Mouse (Mus musculus): ENCODE measurements around the gene Plbd2. TPM values are rescaled to one million over a fixed set of nuclear protein-coding genes. Genes with fewer than 3 reads are reported as not detected.
A peak's percentile ranks its signal among the peaks of the same experiment; 100 is the strongest.

Gene Plbd2
- 10 to 100 TPM; 56.9 to 58.9 TPM for total RNA-seq (2021)

- peak; percentile 80 to 82 for DNase-seq (ENCODE audit: low spot score in 2 of 2)
Measured at GRCm38 (mm10) chr5:120503144-120503795, at the start of gene Plbd2. Plbd2 (minus strand) TSS chr5:120503625.

GRCm38 (mm10) chr5:120550673-120551072 lies 47.2 kb upstream of the Plbd2 start:
- intact Hi-C loops (cut with DNase I), result no loop called here
- DNase-seq (ENCODE audit: low spot score in 2 of 2), result peak in 1 of 2 experiments; percentile 73

More at GRCm38 (mm10) chr5:120503144-120503795, at the start of gene Plbd2:
- intact Hi-C loops (cut with DNase I), result loop anchor here (5.0 to 10.0 kb wide), 2 partner anchors 84 to 172 kb away; partner anchors contain the start of genes Iqcd and Tpcn1

GRCm38 (mm10) chr5:120550137-120550536 lies 46.7 kb upstream of the Plbd2 start:
- intact Hi-C loops (cut with DNase I), result no loop called here

GRCm38 (mm10) chr5:120548236-120548850 lies 44.9 kb upstream of the Plbd2 start:
- DNase-seq (ENCODE audit: low spot score in 2 of 2), result no peak

More at GRCm38 (mm10) chr5:120550137-120550536, 46.7 kb upstream of the Plbd2 start:
- no peak for DNase-seq (ENCODE audit: low spot score in 2 of 2)

GRCm38 (mm10) chr5:120536632-120537031 lies 33.2 kb upstream of the Plbd2 start:
- DNase-seq (ENCODE audit: low spot score in 2 of 2), result no peak
- intact Hi-C loops (cut with DNase I), result no loop called here

More at GRCm38 (mm10) chr5:120548236-120548850, 44.9 kb upstream of the Plbd2 start:
- intact Hi-C loops (cut with DNase I), result no loop called here

DNA sequence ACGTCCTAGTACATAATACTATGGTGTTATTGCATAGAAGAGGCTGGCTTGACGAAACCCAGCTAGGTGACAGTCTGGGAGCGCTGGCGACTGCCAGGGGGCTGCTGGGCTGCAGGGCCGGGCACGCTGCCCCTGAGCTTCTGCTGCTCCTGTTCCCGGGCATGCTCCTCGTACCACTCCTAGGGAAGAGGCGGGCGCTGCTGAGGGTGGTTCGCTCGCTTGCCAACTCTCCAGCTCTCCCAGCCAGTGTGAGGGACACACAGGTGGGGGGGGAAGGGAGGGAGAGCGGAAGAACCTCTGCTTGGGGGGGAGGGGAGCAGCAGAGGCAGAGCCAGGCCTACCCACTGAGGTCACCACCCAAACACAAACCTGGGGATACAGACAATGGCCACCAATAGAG lies 32.6 kb upstream of the Plbd2 start:
- intact Hi-C loops (cut with DNase I), result no loop called here
- peak in 1 of 2 experiments; percentile 71 for DNase-seq (ENCODE audit: low spot score in 2 of 2)

GRCm38 (mm10) chr5:120534686-120535075 lies 31.3 kb upstream of the Plbd2 start:
- intact Hi-C loops (cut with DNase I), result no loop called here

DNA sequence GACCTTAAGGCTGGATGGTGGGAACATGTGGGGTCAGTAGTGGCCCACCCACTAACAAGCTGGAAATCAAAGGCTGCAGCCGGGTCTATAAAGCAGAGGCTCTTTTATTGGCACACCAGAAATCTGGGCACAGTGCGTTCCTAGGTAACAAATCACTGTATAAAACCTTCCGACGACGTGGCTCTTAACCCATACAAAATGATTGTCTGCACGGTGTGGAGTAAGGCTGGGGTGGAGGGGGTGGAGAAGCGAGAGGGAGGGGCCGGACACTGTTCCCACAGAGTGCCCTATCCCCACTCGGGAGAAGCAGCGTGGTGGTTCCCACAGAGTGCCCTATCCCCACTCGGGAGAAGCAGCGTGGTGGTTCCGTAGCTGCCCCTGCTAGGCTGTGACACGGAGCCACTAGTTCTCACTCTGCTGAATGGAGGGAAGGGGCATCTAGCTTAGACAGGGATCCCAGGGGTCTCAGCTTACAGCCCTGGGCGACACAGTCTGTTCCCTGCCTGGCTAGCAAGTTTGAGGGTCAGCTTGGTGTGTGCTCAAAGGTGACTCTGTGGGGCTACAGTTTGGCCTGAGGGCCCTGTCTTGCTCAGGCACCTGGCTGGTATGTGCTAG lies 30.8 kb upstream of the Plbd2 start:
- intact Hi-C loops (cut with DNase I), result no loop called here
- no peak for DNase-seq (ENCODE audit: low spot score in 2 of 2)

More at GRCm38 (mm10) chr5:120534686-120535075, 31.3 kb upstream of the Plbd2 start:
- no peak for DNase-seq (ENCODE audit: low spot score in 2 of 2)

GRCm38 (mm10) chr5:120531631-120532030 lies 28.2 kb upstream of the Plbd2 start:
- intact Hi-C loops (cut with DNase I), result no loop called here
- no peak for DNase-seq (ENCODE audit: low spot score in 2 of 2)

DNA sequence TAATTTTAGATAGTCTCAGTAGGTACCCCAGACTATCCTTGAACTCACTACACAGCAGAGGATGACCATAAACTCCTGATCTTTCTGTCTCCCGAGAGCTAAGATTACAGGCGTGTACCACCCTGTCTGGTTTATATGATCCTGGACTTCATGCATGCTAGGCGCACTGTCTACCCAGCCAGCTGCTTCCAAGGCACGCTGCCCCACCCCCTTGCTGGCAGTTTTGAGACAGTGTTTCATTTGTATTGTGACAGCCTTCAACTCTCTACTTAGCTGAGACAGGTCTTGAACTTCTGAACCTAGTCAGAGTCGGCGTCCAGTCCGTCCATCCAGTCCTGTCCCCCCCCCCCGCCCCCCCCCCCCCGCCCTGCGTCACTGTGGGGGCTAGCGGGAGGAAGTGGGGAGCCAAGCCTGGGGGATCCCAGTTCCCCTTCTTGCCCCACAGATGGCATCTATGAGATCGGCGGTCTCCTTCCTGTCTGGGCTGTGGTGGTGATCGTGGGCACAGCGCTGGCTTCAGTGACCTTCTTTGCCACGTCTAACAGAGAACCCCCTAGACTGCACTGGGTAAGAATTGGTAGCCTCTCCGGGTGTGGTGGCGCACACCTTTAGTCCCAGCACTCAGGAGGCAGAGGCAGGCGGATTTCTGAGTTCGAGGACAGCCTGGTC lies 24.0 kb upstream of the Plbd2 start:
- intact Hi-C loops (cut with DNase I), result no loop called here
- no peak for DNase-seq (ENCODE audit: low spot score in 2 of 2)

DNA sequence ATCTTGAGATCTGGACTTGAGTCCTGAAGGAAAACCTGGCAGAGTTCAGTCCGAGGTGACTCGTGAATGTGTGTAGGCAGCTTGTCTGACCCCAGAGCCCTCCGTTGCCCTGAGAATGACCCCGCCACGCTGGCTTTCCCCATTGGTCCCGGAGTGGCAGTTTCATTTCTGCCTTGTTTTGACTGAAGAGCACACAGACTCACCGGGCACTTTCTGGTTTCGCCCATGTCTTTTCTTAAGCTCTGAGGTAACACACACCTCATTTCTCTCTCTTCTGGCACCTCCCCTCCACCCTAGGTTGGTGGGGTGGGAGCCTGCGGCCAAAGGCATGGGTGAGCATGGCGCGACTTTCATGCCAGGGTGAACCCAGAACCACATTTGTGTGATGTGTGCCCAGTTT lies 22.9 kb upstream of the Plbd2 start:
- DNase-seq (ENCODE audit: low spot score in 2 of 2), result no peak
- intact Hi-C loops (cut with DNase I), result no loop called here

DNA sequence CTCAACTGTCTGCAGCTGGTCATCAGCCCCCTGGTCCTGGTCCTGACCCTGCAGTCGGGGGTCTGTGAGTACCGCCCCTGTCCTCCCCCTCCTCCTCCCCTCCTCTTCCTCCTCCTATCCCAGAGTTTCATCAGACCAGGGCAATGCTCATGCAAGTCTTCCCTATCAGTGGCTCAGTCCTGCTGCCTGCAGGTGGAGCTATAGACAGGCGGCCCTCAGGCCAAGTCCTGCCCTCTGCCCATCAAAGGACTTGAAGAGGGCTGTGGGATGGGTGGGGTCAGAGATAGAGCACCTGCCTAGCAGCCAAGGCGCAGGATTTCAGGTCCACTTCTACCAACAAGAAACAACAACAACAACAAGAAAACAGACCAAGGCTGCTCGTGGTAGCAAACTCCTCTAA lies 22.3 kb upstream of the Plbd2 start:
- DNase-seq (ENCODE audit: low spot score in 2 of 2), result no peak
- intact Hi-C loops (cut with DNase I), result no loop called here

- intact Hi-C loops (cut with DNase I), result no loop called here
- no peak for DNase-seq (ENCODE audit: low spot score in 2 of 2)
Measured at GRCm38 (mm10) chr5:120524736-120525135, 21.3 kb upstream of the Plbd2 start.

GRCm38 (mm10) chr5:120522649-120523048 lies 19.2 kb upstream of the Plbd2 start:
- intact Hi-C loops (cut with DNase I), result no loop called here
- DNase-seq (ENCODE audit: low spot score in 2 of 2), result no peak

DNA sequence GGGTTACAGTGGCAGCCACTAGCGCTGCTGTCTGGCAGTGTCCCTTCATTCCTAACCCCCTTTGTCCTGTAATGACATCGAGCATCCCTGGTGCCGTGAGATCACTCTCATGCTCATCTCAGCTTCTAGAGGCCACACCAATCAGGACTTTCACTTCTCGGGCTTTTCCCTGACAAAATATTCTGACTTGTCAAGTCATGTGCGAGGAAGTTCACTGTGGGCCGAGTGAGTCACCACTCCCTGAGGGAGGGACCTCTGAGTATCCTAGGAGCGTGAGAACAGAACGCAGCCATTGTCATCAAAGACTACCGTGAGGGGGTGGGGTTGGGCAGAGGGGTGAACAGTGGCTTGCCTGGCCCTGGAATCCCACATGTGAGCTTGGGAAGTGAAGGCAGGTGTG lies 14.1 kb upstream of the Plbd2 start:
- intact Hi-C loops (cut with DNase I), result no loop called here
- no peak for DNase-seq (ENCODE audit: low spot score in 2 of 2)

GRCm38 (mm10) chr5:120516221-120516984 lies 13.0 kb upstream of the Plbd2 start:
- DNase-seq (ENCODE audit: low spot score in 2 of 2), result no peak
- intact Hi-C loops (cut with DNase I), result no loop called here

DNA sequence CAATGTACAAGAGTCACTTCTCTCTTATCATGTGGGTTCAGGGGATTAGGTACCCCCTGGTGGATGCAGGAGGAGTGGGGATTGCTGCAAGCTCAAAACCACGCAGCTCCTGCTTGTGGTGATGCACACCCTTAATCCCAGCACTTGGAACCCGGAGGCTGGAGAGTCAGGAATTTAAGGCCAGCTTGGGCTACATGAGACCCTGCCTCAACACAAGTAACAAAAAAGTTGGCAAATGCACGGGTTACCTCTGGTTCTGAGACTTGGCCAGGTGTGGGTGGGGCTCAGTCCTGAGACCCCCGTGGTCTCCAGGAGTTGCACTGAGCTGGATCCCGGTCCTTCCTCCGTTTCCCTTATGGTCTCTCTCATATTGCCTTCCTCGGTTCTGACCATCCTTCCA lies 12.0 kb upstream of the Plbd2 start:
- no peak for DNase-seq (ENCODE audit: low spot score in 2 of 2)
- intact Hi-C loops (cut with DNase I), result no loop called here

DNA sequence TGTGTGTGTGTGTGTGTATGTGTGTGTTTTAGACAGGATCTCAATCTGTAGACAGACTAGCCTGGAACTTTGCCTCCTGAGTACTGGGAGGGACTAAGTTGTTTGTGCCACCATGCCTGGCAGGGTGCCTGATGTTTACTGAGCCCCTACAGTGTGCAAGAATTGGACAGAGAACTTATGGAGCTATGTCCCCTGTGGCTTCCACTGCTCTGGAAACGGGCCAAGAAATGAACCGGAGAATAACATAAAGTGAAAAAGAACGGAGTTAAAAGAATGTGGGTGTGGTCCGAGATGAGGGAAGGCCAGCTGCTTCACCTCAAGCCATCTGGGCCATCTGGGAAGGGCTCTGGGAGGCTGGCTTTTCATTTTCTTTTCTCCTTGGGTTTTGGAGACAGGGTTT lies 11.3 kb upstream of the Plbd2 start:
- intact Hi-C loops (cut with DNase I), result no loop called here
- no peak for DNase-seq (ENCODE audit: low spot score in 2 of 2)

- intact Hi-C loops (cut with DNase I), result no loop called here
- no peak for DNase-seq (ENCODE audit: low spot score in 2 of 2)
Measured at GRCm38 (mm10) chr5:120514031-120514677, 10.7 kb upstream of the Plbd2 start.

Data from left cerebral cortex, postnatal 25 days (tissue).